Mouse (Mus musculus): ENCODE data around the gene Grin2a. TPM values are rescaled to one million over a fixed set of nuclear protein-coding genes. Genes with fewer than 3 reads are reported as not detected.

Gene Grin2a
- total RNA-seq, 2 experiments from 2014 or later: 167 to 190 TPM

GRCm38 (mm10) chr16:9978173-9978572, 17.2 kb downstream of the Grin2a start:
- DNase-seq (ENCODE audit: low spot score in 2 of 2): no peak

DNA sequence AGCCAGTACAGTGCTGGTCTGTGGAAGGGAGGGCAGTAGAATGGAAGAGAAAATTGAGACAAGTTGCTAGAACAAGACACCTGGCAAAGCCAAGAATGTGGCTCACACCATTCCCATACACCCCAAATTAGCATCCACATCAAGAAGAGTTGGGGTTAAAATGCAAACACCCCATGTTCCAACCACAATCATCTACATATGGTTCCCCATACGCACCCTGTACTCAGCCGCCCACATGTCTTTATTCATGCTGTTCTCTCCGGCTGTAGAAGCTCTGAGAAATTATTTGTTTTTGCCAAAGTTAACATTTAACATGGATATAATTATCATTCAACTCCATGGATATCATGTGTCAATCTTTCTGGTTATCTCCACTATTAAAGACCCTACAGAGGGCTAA, 22.7 kb downstream of the Grin2a start:
- DNase-seq (ENCODE audit: low spot score in 2 of 2): no peak

DNA sequence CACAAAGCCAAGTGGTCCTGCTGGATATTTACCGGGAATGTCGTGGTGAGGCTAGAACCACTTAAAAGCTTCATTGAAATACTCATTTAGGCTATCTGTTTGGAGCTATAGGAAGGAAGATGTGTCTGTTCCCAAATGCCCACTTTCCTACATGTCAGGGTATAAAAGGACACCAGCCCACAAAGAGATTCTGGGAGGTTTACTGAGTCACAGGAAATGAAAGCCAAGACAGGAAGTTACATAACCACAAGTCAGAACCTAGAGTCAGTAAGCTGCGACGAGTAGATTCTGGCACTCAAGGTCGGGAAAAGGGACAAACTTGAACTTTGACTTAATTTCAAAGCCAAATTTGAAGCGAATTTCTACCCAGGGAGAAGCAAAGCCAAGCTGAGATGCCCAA, 30.9 kb downstream of the Grin2a start:
- DNase-seq (ENCODE audit: low spot score in 2 of 2): no peak

GRCm38 (mm10) chr16:9962482-9962881, 32.9 kb downstream of the Grin2a start:
- DNase-seq (ENCODE audit: low spot score in 2 of 2): no peak

GRCm38 (mm10) chr16:9959340-9959739, 36.0 kb downstream of the Grin2a start:
- DNase-seq (ENCODE audit: low spot score in 2 of 2): no peak

- no peak for DNase-seq (ENCODE audit: low spot score in 2 of 2)
Measured at GRCm38 (mm10) chr16:9954266-9954665, 41.1 kb downstream of the Grin2a start.

DNA sequence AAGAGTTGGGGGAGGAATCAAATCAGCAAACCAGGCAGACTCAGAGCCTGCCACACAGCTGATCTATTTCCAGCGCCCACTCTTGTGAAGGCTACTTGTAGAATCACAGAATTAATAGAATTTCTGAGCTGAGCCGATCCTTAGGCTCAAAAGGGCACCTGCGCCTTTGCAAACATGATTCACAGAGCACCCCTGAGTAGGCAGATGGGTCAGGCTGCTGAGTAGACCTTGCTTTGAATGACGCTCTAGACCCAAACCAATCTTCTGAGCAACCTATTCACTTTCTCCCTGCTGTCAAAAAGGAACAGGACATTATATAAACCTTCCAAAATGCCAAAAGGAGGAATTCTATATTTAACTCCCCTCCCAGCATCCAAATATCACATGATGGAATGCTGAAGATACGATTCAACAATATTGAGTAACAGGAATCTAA, 41.9 kb downstream of the Grin2a start:
- no peak for DNase-seq (ENCODE audit: low spot score in 2 of 2)

- DNase-seq (ENCODE audit: low spot score in 2 of 2): no peak
Measured at GRCm38 (mm10) chr16:9949250-9949649, 46.1 kb downstream of the Grin2a start.

DNA sequence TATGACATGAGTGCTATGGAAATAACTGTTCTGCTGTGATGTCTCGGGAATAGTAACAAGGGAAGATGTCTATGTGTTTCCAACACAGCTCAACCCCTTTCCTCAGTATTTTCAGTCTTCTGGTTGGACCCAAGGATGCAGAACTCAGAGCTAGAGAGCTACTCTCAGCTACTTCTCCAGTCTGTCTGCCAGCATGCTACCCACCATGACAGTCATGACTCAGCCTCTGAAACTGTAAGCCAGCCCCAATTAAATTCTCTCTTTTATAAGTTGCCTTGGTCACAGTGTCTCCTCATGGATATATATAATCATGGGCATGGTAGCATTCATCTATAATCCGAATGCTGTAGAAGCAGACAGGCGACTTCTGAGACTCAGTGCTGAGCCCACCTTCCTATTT, 47.9 kb downstream of the Grin2a start:
- DNase-seq (ENCODE audit: low spot score in 2 of 2): no peak

- DNase-seq (ENCODE audit: low spot score in 2 of 2): no peak
Measured at GRCm38 (mm10) chr16:9944836-9945235, 50.5 kb downstream of the Grin2a start.

DNA sequence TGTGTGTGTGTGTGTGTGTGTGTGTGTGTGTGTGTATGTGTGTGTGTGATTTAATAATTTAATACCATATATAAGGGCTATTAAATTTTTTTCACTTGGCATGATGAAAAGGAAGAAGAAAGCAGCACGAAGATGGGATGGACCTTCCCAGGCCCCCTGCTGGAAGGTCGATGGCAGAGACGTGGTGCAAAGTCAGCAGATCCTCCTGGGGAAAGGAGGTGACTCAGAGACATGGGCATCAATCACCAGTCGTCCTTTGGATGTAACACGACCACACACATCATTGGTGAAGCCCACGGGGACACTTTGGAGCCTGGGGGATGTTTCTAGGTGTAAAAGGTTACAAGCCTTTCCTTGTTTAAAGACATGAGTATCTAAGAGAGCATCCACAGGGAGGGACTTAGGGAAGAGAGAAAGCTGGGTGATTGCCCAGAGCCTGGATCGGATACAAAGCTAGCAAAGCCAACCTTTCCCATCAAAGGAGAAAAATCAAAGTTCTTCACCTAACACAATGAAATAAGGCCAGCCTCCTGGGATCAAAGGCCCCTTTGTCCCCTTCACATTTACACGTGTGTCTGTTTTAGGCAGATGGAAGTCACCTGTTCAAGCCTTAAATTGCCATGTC, 53.9 kb downstream of the Grin2a start:
- no peak for DNase-seq (ENCODE audit: low spot score in 2 of 2)

- no peak for DNase-seq (ENCODE audit: low spot score in 2 of 2)
Measured at GRCm38 (mm10) chr16:9940716-9941115, 54.6 kb downstream of the Grin2a start.

DNA sequence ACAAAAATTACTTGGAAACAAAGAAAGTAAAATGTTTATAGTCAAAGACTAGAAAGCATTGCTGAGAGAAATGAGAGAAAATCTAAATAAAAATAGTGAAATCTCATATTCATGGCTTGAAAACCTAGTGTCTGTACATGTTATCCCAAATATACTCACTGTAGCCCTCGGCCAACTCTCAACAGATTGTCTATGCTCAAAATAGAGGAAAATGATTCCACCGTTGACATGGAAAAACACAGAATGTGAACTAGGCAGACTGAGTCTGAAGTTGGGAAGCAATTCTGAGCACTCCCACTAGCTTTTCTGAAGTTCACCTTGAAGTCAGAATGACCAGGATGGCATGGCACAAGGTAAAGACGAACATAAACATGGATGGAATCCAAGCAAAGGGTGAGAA, 84.7 kb downstream of the Grin2a start:
- DNase-seq (ENCODE audit: low spot score in 2 of 2): no peak

DNA sequence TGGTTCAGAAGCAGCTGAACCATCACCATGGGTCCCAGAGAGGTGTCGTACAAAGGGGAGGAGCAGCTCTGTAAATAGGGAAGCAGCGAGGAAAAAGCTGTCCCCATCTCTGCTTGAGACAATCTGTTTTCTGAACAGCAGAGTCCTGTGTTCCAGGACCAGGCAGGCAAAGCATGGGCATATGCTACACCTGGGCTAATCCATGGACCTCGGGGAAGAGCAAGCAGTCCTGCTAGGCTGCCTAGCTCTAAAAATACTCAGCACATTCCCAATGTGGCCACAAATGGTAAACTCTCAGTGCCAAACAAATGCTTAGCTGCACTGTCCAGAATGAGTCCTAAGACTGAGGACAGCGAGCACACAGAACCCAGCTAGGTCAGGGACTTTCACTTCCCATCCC, 86.1 kb downstream of the Grin2a start:
- DNase-seq (ENCODE audit: low spot score in 2 of 2): no peak

DNA sequence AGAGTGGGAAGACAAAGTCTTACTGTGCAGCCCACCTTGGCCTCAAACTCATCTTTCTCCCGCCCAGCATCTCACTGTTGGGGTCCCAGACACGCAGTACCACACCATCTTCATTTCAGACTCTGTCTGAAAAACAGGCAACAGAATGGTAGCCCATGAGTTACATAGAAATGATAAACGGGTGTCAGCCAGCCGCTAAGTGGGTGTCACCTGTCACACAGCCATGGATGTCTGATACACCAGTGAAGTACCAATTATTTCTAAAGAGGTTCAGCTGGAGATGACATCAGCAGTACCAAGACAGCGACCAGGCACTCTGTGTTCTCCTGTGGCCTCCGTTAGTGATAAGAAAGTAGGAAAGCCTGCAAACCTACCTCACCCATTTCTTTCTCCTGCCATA, 90.9 kb downstream of the Grin2a start:
- no peak for DNase-seq (ENCODE audit: low spot score in 2 of 2)

DNA sequence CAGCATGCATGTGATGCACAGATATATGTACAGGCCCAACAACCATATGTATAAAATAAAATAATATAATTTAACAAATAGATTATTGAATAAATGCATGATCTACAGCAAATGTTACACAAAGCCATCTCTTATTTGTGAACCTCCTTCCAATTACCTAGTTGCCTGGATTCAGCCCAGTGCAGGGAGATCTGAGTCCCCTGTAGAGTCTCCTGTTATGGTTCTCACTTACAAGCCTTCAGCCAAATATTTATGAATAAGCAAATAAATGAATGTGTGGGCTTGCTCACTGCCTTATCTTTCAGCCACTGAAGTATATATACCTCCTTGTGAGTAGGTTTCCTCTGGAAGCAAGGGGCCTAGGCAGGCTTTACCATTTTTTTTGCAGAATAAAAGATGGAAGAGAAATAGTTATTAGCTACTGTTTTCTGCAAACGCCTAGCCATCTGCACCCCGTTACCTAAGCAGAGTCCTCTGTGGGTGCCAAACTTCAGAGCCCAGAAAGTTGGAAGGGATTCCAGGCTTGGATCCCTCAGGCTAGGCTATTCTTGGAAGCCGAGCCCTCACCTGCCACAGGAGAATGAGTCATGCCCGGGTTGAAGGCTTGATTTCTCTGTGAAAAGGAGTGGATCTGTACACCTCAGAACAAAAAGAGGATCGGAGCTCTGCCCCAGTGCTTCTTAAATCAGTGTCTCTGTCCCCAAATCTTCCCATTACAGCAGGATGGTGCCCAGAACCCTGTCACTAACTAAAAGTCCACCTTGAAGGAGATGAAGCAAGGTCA, 92.5 kb downstream of the Grin2a start:
- DNase-seq (ENCODE audit: low spot score in 2 of 2): no peak

DNA sequence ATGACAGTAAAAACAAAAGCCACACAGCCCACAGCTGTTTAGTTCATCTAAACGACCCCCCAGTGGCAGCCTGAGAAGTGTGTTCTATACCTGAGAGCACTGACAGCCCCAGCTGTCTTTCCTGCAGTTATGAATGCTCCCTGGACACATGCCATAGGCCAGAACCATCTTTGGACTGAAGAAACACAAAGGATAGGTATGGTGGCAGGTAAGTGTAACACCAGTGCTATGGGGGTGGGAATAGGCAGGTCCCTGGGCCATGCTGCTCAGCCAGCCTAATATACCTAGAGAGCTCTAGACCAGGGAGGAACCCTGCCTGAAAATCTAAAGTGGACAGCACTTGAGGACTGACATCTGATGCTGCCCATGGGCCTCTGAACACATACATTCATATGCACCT, 93.9 kb downstream of the Grin2a start:
- no peak for DNase-seq (ENCODE audit: low spot score in 2 of 2)

DNA sequence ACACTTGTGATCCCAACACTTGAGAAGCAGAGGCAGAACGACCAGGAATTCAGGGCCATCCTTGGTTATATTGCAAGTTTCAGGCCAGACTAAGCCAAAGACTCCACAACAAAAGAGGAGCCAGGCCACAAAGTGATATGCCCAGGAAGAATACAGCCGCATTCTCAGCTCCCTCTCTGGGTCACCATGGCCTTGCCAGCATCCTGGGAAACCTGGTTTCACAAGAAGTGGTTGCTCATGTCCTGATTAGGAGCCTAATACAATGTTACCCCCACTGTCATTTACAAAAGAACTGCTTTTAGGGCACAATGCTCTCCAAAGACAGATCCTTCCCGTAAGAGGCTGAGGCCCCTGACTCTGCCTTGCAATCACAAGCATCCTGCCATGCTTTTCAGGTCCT, 94.4 kb downstream of the Grin2a start:
- no peak for DNase-seq (ENCODE audit: low spot score in 2 of 2)

DNA sequence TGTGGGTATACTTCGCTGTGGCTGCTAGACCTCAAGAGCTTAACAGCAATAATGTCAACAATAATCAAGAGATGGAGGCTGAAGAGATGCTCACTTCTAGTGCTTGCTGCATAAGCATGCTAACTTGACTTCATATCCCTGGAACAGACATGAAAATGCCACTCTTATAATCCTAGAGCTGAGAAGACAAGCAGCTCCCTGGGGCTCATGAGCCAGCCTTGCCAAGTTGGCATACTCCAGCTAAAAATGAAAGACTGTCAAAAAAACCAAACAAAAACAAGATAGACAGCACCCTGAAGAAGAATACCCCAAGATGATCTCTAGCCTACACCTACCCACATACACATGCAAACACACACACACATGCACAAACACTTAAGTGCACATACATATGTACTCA, 95.2 kb downstream of the Grin2a start:
- DNase-seq (ENCODE audit: low spot score in 2 of 2): no peak

DNA sequence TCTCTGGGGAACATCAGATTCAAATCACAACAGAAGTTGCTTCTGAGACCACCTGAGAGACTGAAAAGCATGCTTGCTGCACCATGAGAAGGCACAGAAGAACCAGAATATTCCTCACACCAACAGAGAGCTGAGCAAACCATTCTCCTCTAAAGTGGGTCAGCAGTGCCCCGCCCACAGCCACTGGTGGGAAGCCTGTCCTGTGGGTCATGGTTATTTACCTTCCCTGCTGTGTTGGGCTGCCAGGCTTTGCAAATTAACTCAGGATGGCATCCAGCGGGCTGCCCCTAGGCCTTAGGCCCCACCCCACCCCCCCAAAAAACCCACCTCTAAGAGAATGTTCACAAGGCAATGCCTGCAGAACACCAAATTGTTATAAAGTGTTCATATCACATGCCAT, 96.2 kb downstream of the Grin2a start:
- no peak for DNase-seq (ENCODE audit: low spot score in 2 of 2)

DNA sequence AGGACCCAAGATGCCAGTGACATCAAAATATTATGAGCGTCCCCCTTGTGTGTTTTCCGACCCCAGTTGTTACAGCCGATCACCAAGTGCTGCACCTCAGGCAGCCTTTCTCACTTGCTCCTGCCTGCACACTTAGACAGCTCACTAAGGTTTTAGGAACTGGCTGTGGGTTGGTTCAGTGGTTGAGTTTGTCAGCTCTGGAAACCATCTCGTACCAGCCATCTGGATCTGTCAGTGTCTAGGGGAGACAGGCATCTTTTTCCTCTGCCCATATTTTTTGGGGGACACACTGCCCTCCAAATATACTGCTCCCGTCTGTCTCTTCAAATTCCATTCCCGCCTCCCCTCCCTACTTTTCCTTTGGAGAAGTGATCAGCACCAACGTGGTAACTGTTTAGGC, 99.8 kb downstream of the Grin2a start:
- no peak for DNase-seq (ENCODE audit: low spot score in 2 of 2)

DNA sequence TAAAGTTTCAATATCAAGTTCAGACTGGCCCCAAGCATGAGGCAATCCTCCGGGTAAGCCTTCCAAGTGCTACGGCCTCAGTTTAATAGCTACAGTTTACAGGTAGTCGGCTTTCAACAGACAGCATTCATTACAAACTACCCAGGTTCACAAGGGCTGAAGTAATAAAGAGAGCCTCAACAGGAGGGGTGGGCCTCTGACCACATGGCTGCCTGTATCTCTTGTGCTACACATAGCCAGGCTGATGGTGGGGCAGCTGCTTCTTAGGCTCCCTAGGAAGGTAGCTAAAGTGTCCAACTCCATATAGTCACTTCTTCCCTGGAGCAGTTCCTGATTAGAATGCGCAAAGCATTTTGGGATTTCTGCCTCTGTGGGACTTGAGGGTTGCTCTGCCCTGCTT, 109.2 kb downstream of the Grin2a start:
- no peak for DNase-seq (ENCODE audit: low spot score in 2 of 2)

- no peak for DNase-seq (ENCODE audit: low spot score in 2 of 2)
Measured at GRCm38 (mm10) chr16:9884141-9884540, 111.2 kb downstream of the Grin2a start.

All from layer of hippocampus, postnatal 10 days (tissue).